Mouse (Mus musculus): ENCODE data around the gene Thsd7a. TPM values are rescaled to one million over a fixed set of nuclear protein-coding genes. Genes with fewer than 3 reads are reported as not detected.

The Thsd7a gene
- polyA plus RNA-seq (2014; fragmentation: Illumina TruSeq; extraction: RNeasy Lipid Tissue Mini Kit (QIAGEN cat#74804); ENCODE audit: low read depth, low replicate concordance), result 2.1 TPM

GRCm38 (mm10) chr6:12748787-12749530 lies at the start of gene Thsd7a:
Gene Thsd7a (minus strand): TSS chr6:12749410.

